Mouse (Mus musculus) liver, embryonic 13.5 days (tissue): Measurements from ENCODE around the gene Olfr921. TPM values are rescaled to one million over a fixed set of nuclear protein-coding genes. Genes with fewer than 3 reads are reported as not detected.
A peak's percentile ranks its signal among the peaks of the same experiment; 100 is the strongest.

Experiments
- ATAC-seq: fragments of 200-750 bp; cut with Nextera tagmentation; 2 replicates; pipeline ENCODE4 v1.8.0; 2017; ENCODE audit warnings: low read depth, mild to moderate bottlenecking, moderate number of reproducible peaks, moderate library complexity
- DNase-seq: peaks from one replicate; pipeline ENCODE4 v3.0.0; 2022
- H3K27ac ChIP-seq: fragments of 300-500 bp; sonication (generic); 2 replicates; pipeline ENCODE4 v1.5.1; 2015; ENCODE audit warnings: moderate library complexity, mild to moderate bottlenecking, inconsistent platforms
- H3K27me3 ChIP-seq: fragments of 300-500 bp; sonication (generic); 2 replicates; pipeline ENCODE4 v1.6.1; 2015; ENCODE audit warnings: mild to moderate bottlenecking, inconsistent platforms
- H3K36me3 ChIP-seq: fragments of 300-500 bp; sonication (generic); 2 replicates; pipeline ENCODE4 v1.6.1; 2015; ENCODE audit warnings: mild to moderate bottlenecking, inconsistent platforms
- H3K4me1 ChIP-seq: fragments of 300-500 bp; sonication (generic); replicated peaks from 2 replicates; pipeline ENCODE4 v1.6.1; 2015; ENCODE audit warnings: inconsistent platforms
- H3K4me2 ChIP-seq: fragments of 300-500 bp; sonication (generic); 2 replicates; pipeline ENCODE4 v1.6.1; 2015; ENCODE audit warnings: inconsistent platforms, mild to moderate bottlenecking, moderate library complexity
- H3K4me3 ChIP-seq: fragments of 300-500 bp; sonication (generic); replicated peaks from 2 replicates; pipeline ENCODE4 v1.5.1; 2015; ENCODE audit warnings: mild to moderate bottlenecking, inconsistent platforms
- H3K9ac ChIP-seq: fragments of 300-500 bp; sonication (generic); 2 replicates; pipeline ENCODE4 v1.6.1; 2015; ENCODE audit warnings: mild to moderate bottlenecking, inconsistent platforms
- H3K9me3 ChIP-seq: fragments of 300-500 bp; sonication (generic); replicated peaks from 2 replicates; pipeline ENCODE4 v1.6.1; 2016; ENCODE audit warnings: inconsistent platforms
- WGBS: fragments of 180-500 bp; shearing (Covaris S2); methylation state at CpG from one replicate; pipeline ENCODE4 v1.1.7; 2015; ENCODE audit not compliant: insufficient replicate concordance; 5-methylcytosine and 5-hydroxymethylcytosine counted together
- polyA plus RNA-seq: library from polyadenylated mRNA; unstranded; fragments of >200 nt; fragmentation: Nextera tagmentation; extraction: Ambion mirVana; gene quantifications from 2 replicates; pipeline ENCODE4 v1.2.1, GENCODE M21; 2015

Olfr921 gene
- polyA plus RNA-seq = not detected in 2 replicates

- Histone ChIP-seq H3K36me3 (no peaks in the 10 kb centered on the region), H3K4me1 (no peaks in the 10 kb centered on the region), H3K27ac (no peak within 1 kb of the TSS), H3K9ac (no peak within 1 kb of the TSS), H3K4me3 (no peak within 1 kb of the TSS), H3K27me3 (no peaks in the 10 kb centered on the region), H3K4me2 (no peak within 1 kb of the TSS), H3K9me3 (no peaks in the 10 kb centered on the region)
- ATAC-seq = no peak
- DNase-seq = no peak
Observed at GRCm38 (mm10) chr9:38772768-38773167, at the start of gene Olfr921. Gene Olfr921 (plus strand): TSS chr9:38773068.

- Histone ChIP-seq H3K4me1 (peaks cover 7% of the 10 kb centered on the region), H3K36me3 (peaks cover 13% of the 10 kb centered on the region), H3K4me3 (no peak overlapping the region), H3K4me2 (no peak overlapping the region), H3K9ac (no peak overlapping the region), H3K9me3 (no peaks in the 10 kb centered on the region), H3K27ac (no peak overlapping the region), H3K27me3 (no peaks in the 10 kb centered on the region)
- ATAC-seq = no peak
- 85% methylated on average over 1 of the region's 1 CpGs for WGBS
- no peak for DNase-seq
Observed at GRCm38 (mm10) chr9:38724044-38724443, 48.8 kb upstream of the Olfr921 start.

GRCm38 (mm10) chr9:38728218-38728617, 44.6 kb upstream of the Olfr921 start:
- H3K27ac ChIP-seq = no peak overlapping the region

GRCm38 (mm10) chr9:38741408-38741807, 31.5 kb upstream of the Olfr921 start:
- H3K9ac ChIP-seq = no peak overlapping the region
- no peak overlapping the region for H3K4me3 ChIP-seq
- no peaks in the 10 kb centered on the region for H3K9me3 ChIP-seq
- H3K4me2 ChIP-seq = no peak overlapping the region
- no peak for ATAC-seq
- WGBS = 32% methylated on average over 1 of the region's 1 CpGs
- 0 out of 2 replicates have a peak, but pooled peaks cover 4% of the 10 kb centered on the region for H3K36me3 ChIP-seq
- H3K27ac ChIP-seq = no peak overlapping the region
- no peak for DNase-seq
- H3K4me1 ChIP-seq = peaks cover 17% of the 10 kb centered on the region
- H3K27me3 ChIP-seq = no peaks in the 10 kb centered on the region

More at GRCm38 (mm10) chr9:38728218-38728617, 44.6 kb upstream of the Olfr921 start:
- Histone ChIP-seq H3K9me3 (no peaks in the 10 kb centered on the region), H3K4me3 (no peak overlapping the region), H3K36me3 (peaks cover 9% of the 10 kb centered on the region), H3K4me1 (no peaks in the 10 kb centered on the region), H3K9ac (no peak overlapping the region), H3K4me2 (no peak overlapping the region), H3K27me3 (no peaks in the 10 kb centered on the region)
- ATAC-seq (no peak), DNase-seq (no peak)
- WGBS = 59% methylated on average over 3 of the region's 3 CpGs

GRCm38 (mm10) chr9:38744619-38745315, 28.1 kb upstream of the Olfr921 start:
- no peaks in the 10 kb centered on the region for H3K27me3 ChIP-seq
- ATAC-seq = peak; percentile 100
- H3K9me3 ChIP-seq = no peaks in the 10 kb centered on the region
- H3K4me3 ChIP-seq = no peak overlapping the region
- H3K4me1 ChIP-seq = peaks cover 17% of the 10 kb centered on the region
- peak overlapping the region; percentile 32 for H3K4me2 ChIP-seq
- 41% methylated on average over 4 of the region's 4 CpGs for WGBS
- peak; percentile 51 for DNase-seq
- no peaks in the 10 kb centered on the region for H3K36me3 ChIP-seq
- H3K9ac ChIP-seq = no peak overlapping the region
- peak overlapping the region; percentile 66 for H3K27ac ChIP-seq

- Histone ChIP-seq H3K36me3 (no peaks in the 10 kb centered on the region), H3K27me3 (no peaks in the 10 kb centered on the region), H3K4me1 (no peaks in the 10 kb centered on the region), H3K4me3 (no peak within 1 kb of the TSS), H3K27ac (no peak within 1 kb of the TSS), H3K4me2 (no peak within 1 kb of the TSS), H3K9me3 (no peaks in the 10 kb centered on the region), H3K9ac (no peak within 1 kb of the TSS)
- ATAC-seq (no peak), DNase-seq (no peak)
- WGBS = 59% methylated on average over 1 of the region's 1 CpGs
Observed at GRCm38 (mm10) chr9:38751999-38752398, 20.9 kb upstream of the Olfr921 start, which contains the start of gene Olfr920. Gene Olfr920 (plus strand): TSS chr9:38752299.

- no peaks in the 10 kb centered on the region for H3K9me3 ChIP-seq
- 60% methylated on average over 2 of the region's 2 CpGs for WGBS
- H3K9ac ChIP-seq = no peak overlapping the region
- H3K4me3 ChIP-seq = no peak overlapping the region
- H3K4me1 ChIP-seq = no peaks in the 10 kb centered on the region
- ATAC-seq = no peak
- no peaks in the 10 kb centered on the region for H3K36me3 ChIP-seq
- H3K4me2 ChIP-seq = no peak overlapping the region
- no peak overlapping the region for H3K27ac ChIP-seq
- no peak for DNase-seq
- no peaks in the 10 kb centered on the region for H3K27me3 ChIP-seq
Observed at GRCm38 (mm10) chr9:38792689-38793088, 19.8 kb downstream of the Olfr921 start.

GRCm38 (mm10) chr9:38805696-38806095, 32.8 kb downstream of the Olfr921 start:
- Histone ChIP-seq H3K9me3 (no peaks in the 10 kb centered on the region), H3K27ac (no peak overlapping the region), H3K9ac (no peak overlapping the region), H3K4me1 (no peaks in the 10 kb centered on the region), H3K4me3 (no peak overlapping the region), H3K36me3 (no peaks in the 10 kb centered on the region), H3K4me2 (no peak overlapping the region), H3K27me3 (no peaks in the 10 kb centered on the region)
- ATAC-seq = no peak
- DNase-seq = no peak

- DNase-seq (no peak), ATAC-seq (no peak)
- Histone ChIP-seq H3K27me3 (no peaks in the 10 kb centered on the region), H3K4me1 (no peaks in the 10 kb centered on the region), H3K9ac (no peak within 1 kb of the TSS), H3K4me3 (no peak within 1 kb of the TSS), H3K27ac (no peak within 1 kb of the TSS), H3K36me3 (no peaks in the 10 kb centered on the region), H3K4me2 (no peak within 1 kb of the TSS), H3K9me3 (no peaks in the 10 kb centered on the region)
- WGBS = 41% methylated on average over 2 of the region's 2 CpGs
Observed at GRCm38 (mm10) chr9:38814314-38814713, 41.4 kb downstream of the Olfr921 start, which contains the start of gene Olfr922. Gene Olfr922 (plus strand): TSS chr9:38814614.

GRCm38 (mm10) chr9:38815458-38815986, 42.7 kb downstream of the Olfr921 start:
- Histone ChIP-seq H3K9ac (no peak overlapping the region), H3K4me2 (no peak overlapping the region), H3K4me3 (no peak overlapping the region), H3K4me1 (no peaks in the 10 kb centered on the region), H3K27ac (no peak overlapping the region), H3K27me3 (no peaks in the 10 kb centered on the region), H3K36me3 (no peaks in the 10 kb centered on the region), H3K9me3 (no peaks in the 10 kb centered on the region)
- no peak for ATAC-seq
- no peak for DNase-seq
- 58% methylated on average over 1 of the region's 1 CpGs for WGBS

- no peaks in the 10 kb centered on the region for H3K36me3 ChIP-seq
- no peaks in the 10 kb centered on the region for H3K4me1 ChIP-seq
- H3K9ac ChIP-seq = no peak within 1 kb of the TSS
- H3K27me3 ChIP-seq = no peaks in the 10 kb centered on the region
- H3K27ac ChIP-seq = no peak within 1 kb of the TSS
- 58% methylated on average over 1 of the region's 1 CpGs for WGBS
- H3K4me3 ChIP-seq = no peak within 1 kb of the TSS
- ATAC-seq = no peak
- H3K9me3 ChIP-seq = no peaks in the 10 kb centered on the region
- no peak for DNase-seq
- H3K4me2 ChIP-seq = no peak within 1 kb of the TSS
Observed at GRCm38 (mm10) chr9:38826245-38826644, 53.4 kb downstream of the Olfr921 start, which contains the start of gene Olfr923. Gene Olfr923 (plus strand): TSS chr9:38826545.
